Mouse (Mus musculus) liver, embryonic 16.5 days (tissue): ENCODE results near the gene Grin1. TPM values are rescaled to one million over a fixed set of nuclear protein-coding genes. Genes with fewer than 3 reads are reported as not detected.

Experiments used
- ATAC-seq: fragments of 200-750 bp; cut with Nextera tagmentation; 2 replicates; pipeline ENCODE4 v1.8.0; 2017; ENCODE audit warnings: low read depth, mild to moderate bottlenecking, moderate number of reproducible peaks, moderate library complexity
- H3K27ac ChIP-seq: fragments of 300-500 bp; sonication (generic); 2 replicates; pipeline ENCODE4 v1.5.1; 2014; ENCODE audit warnings: mild to moderate bottlenecking, low read length
- H3K27me3 ChIP-seq: fragments of 300-500 bp; sonication (generic); 2 replicates; pipeline ENCODE4 v1.6.1; 2014; ENCODE audit warnings: low read depth, low read length, mixed read lengths; ENCODE audit not compliant: control insufficient read depth, insufficient read depth
- H3K36me3 ChIP-seq: fragments of 300-500 bp; sonication (generic); 2 replicates; pipeline ENCODE4 v1.6.1; 2014; ENCODE audit warnings: mild to moderate bottlenecking; ENCODE audit not compliant: control insufficient read depth, insufficient read depth
- H3K4me1 ChIP-seq: fragments of 300-500 bp; sonication (generic); 2 replicates; pipeline ENCODE4 v1.6.1; 2014; ENCODE audit warnings: low read depth, low read length, mixed read lengths; ENCODE audit not compliant: control insufficient read depth
- H3K4me2 ChIP-seq: fragments of 300-500 bp; sonication (generic); 2 replicates; pipeline ENCODE4 v1.6.1; 2014; ENCODE audit warnings: low read depth, low read length, mixed read lengths
- H3K4me3 ChIP-seq: fragments of 300-500 bp; sonication (generic); 2 replicates; pipeline ENCODE4 v1.5.1; 2014; ENCODE audit warnings: low read depth, mild to moderate bottlenecking, low read length
- H3K9ac ChIP-seq: fragments of 300-500 bp; sonication (generic); 2 replicates; pipeline ENCODE4 v1.6.1; 2014; ENCODE audit warnings: low read depth, low read length
- H3K9me3 ChIP-seq: fragments of 300-500 bp; sonication (generic); replicated peaks from 2 replicates; pipeline ENCODE4 v1.6.1; 2016; ENCODE audit warnings: low read length; ENCODE audit not compliant: control insufficient read depth
- WGBS: fragments of 180-500 bp; shearing (Covaris S2); extraction: QIAGEN DNeasy Blood & Tissue Kit; methylation state at CpG from one replicate; pipeline ENCODE4 v1.1.7; 2014; ENCODE audit not compliant: insufficient replicate concordance; 5-methylcytosine and 5-hydroxymethylcytosine counted together
- polyA plus RNA-seq: library from polyadenylated mRNA; unstranded; fragments of >200 nt; fragmentation: Nextera tagmentation; extraction: Ambion mirVana; gene quantifications from 2 replicates; pipeline ENCODE4 v1.2.1, GENCODE M21; 2015

Gene Grin1
- polyA plus RNA-seq, 1 experiment from 2014 or later = 0.02 TPM

GRCm38 (mm10) chr2:25328440-25328839, 9.5 kb upstream of the Grin1 start:
- H3K27me3 ChIP-seq = no peaks in the 10 kb centered on the region
- no peak for ATAC-seq
- WGBS = 29% methylated on average over 7 of the region's 7 CpGs
- no peaks in the 10 kb centered on the region for H3K36me3 ChIP-seq
- no peak overlapping the region for H3K27ac ChIP-seq
- no peak overlapping the region for H3K4me3 ChIP-seq
- no peak overlapping the region for H3K4me2 ChIP-seq
- H3K9ac ChIP-seq = no peak overlapping the region
- no peaks in the 10 kb centered on the region for H3K9me3 ChIP-seq
- peaks cover 12% of the 10 kb centered on the region for H3K4me1 ChIP-seq

DNA sequence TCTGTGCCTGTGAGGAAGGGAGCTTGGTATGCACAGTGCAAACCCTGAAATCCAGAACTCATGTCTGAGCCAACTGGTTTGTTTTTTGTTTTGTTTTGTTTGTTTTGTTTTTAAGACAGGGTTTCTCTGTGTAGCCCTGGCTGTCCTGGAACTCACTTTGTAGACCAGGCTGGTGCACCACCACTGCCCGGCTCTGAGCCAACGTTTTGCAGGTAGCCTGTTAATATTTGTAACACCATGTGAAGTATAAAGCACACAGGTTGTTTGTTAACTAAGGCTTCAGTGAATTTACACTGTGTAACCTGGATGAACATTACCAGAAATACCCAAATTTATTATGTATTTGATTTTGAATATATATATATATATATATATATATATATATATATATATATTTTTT, 7.0 kb upstream of the Grin1 start:
- Histone ChIP-seq H3K27me3 (no peaks in the 10 kb centered on the region), H3K9me3 (no peaks in the 10 kb centered on the region), H3K4me1 (peaks cover under 1% of the 10 kb centered on the region; the same call in 1 of the 2 replicates), H3K4me2 (no peak overlapping the region), H3K36me3 (no peaks in the 10 kb centered on the region), H3K9ac (no peak overlapping the region), H3K27ac (no peak overlapping the region), H3K4me3 (no peak overlapping the region)
- WGBS = 61% methylated on average over 2 of the region's 2 CpGs
- no peak for ATAC-seq

DNA sequence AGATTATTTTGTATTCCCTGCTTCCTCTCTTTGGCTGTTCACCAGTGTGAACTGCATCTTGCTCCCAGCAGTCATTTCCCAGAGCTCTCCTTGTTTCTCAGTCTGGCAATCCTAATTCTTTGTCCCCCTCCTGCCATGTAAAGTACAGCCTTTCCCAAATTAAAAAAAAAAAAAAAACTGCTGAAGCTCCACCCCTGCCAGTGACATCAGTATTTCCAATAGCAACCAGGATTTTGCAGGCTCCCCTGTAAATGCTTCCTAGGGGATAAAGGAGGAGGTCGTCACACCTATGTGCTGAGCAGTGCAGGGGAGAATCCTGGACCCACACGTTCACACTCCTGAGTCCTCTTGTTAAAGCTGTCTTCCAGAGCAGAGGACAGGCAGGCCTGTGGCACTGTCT, 1.1 kb upstream of the Grin1 start:
- Histone ChIP-seq H3K4me1 (no peaks in the 10 kb centered on the region), H3K36me3 (no peaks in the 10 kb centered on the region), H3K27me3 (peaks cover 30% of the 10 kb centered on the region), H3K9ac (no peak overlapping the region), H3K9me3 (no peaks in the 10 kb centered on the region), H3K4me3 (no peak overlapping the region), H3K4me2 (no peak overlapping the region), H3K27ac (no peak overlapping the region)
- 16% methylated on average over 2 of the region's 2 CpGs for WGBS
- ATAC-seq = no peak

DNA sequence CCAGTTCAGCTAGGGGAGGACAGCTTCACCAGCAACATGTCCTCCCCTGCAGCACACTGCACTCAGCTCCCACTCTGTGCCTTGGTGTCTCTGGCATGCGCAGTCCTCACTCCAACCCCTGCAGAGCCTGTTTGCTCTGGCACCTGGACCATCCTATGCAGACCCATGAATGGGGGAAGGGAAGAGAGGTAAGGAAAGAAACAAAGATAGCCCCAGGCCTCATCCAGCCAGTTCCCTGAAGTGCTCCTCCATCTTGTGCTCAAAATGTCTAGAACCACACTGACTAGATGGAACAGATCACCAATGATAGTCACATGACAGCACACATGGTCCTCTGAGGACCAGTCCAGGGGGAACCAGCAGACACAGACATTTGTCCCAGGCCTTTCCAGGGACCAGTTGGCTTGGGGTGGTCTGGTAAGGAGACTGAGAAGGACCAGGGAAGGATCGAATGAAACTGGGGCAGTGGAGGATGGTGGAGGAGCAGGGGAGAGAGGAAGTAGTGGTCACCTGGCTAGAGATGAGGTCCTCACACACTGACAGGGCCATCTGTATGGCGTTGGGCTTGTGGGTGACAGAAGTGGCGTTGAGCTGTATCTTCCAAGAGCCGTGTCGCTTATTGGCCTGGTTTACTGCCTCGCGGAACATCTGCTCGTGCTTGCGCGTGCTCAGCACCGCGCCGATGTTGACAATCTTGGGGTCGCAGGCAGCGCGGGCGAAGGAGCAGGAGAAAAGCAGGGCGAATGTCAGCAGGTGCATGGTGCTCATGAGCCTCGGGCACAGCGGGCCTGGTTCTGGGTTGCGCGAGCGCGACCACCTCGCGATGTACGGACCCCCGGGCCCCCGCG, 644 bp downstream of the Grin1 start:
- no peak overlapping the region for H3K4me3 ChIP-seq
- ATAC-seq = no peak
- peaks cover 32% of the 10 kb centered on the region for H3K27me3 ChIP-seq
- H3K4me2 ChIP-seq = peak overlapping the region; percentile 23; the same call in 1 of the 2 replicates
- H3K9me3 ChIP-seq = no peaks in the 10 kb centered on the region
- no peaks in the 10 kb centered on the region for H3K4me1 ChIP-seq
- no peak overlapping the region for H3K9ac ChIP-seq
- 6% methylated on average over 31 of the region's 31 CpGs for WGBS
- H3K27ac ChIP-seq = no peak overlapping the region
- H3K36me3 ChIP-seq = no peaks in the 10 kb centered on the region

DNA sequence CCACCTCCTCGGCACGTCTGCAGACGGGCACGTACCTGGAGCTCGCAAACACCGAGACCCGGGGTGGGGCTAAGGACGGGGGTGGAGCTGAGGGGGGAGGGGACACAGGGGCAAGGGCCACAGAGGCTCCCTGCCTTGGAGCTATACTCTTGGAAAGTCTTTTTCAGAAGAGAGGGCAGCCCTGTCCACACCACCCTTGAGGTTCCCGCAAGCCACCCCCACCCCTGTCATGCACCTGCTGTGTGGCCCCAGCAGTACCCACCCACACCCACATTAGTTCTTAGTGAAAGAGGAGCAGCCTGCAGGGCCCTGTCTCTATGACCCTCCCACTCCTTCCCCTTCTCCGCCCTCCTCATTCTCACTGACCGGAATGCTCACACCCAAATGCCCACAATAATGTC, 7.5 kb downstream of the Grin1 start:
- peaks cover 53% of the 10 kb centered on the region for H3K27me3 ChIP-seq
- no peak overlapping the region for H3K4me2 ChIP-seq
- no peak overlapping the region for H3K4me3 ChIP-seq
- 6% methylated on average over 11 of the region's 11 CpGs for WGBS
- no peaks in the 10 kb centered on the region for H3K36me3 ChIP-seq
- no peak overlapping the region for H3K27ac ChIP-seq
- H3K9me3 ChIP-seq = no peaks in the 10 kb centered on the region
- H3K9ac ChIP-seq = no peak overlapping the region
- ATAC-seq = no peak
- H3K4me1 ChIP-seq = no peaks in the 10 kb centered on the region

DNA sequence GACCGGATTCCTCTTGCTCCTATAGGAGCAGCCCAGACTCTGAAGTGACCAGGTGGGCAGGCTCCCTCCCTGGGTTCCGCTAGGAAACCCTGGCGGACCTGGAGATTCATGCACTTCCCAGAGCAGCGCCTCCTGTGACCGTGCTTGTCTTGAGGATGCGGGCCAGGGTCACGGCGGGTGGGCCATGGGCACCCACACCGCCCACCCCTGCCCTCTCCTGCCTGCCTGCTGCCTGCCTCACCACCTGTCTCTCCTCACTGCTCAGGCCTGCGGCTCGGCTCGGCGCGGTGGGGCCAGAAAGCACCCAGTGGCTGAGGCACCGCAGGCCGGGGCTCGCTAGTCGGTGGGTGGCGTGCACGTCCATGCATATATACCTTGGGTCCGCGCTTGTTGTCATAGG, 8.0 kb downstream of the Grin1 start:
- Histone ChIP-seq H3K4me3 (no peak overlapping the region), H3K27ac (no peak overlapping the region), H3K9ac (no peak overlapping the region), H3K27me3 (peaks cover 58% of the 10 kb centered on the region), H3K36me3 (no peaks in the 10 kb centered on the region), H3K9me3 (no peaks in the 10 kb centered on the region), H3K4me1 (no peaks in the 10 kb centered on the region), H3K4me2 (no peak overlapping the region)
- WGBS = 2% methylated on average over 22 of the region's 22 CpGs
- no peak for ATAC-seq

DNA sequence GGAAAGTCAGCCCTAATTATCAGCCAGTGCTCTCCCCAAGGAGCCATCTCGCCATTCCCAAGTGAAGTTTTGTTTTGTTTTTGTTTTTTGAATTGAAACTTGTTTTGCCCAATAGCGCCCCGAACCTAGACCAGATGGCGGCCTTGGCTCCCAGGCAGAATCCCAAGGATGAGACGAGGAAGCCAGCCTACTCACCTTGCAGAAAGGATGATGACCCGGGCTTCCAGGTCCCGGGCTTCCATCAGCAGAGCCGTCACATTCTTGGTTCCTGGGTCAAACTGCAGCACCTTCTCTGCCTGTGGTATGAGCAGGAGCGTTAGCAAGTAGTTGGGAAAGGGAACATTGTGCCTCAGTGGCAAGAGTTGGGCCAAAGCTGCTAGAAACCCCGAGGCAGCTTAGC, 8.8 kb downstream of the Grin1 start:
- no peaks in the 10 kb centered on the region for H3K9me3 ChIP-seq
- H3K4me2 ChIP-seq = no peak overlapping the region
- no peaks in the 10 kb centered on the region for H3K36me3 ChIP-seq
- H3K4me3 ChIP-seq = no peak overlapping the region
- no peak overlapping the region for H3K27ac ChIP-seq
- peaks cover 66% of the 10 kb centered on the region for H3K27me3 ChIP-seq
- no peaks in the 10 kb centered on the region for H3K4me1 ChIP-seq
- no peak overlapping the region for H3K9ac ChIP-seq
- no peak for ATAC-seq
- 43% methylated on average over 10 of the region's 10 CpGs for WGBS

GRCm38 (mm10) chr2:25305587-25306359, 13.2 kb downstream of the Grin1 start:
- H3K36me3 ChIP-seq = no peaks in the 10 kb centered on the region
- peak overlapping the region; percentile 57; the same call in 1 of the 2 replicates for H3K4me2 ChIP-seq

More at GRCm38 (mm10) chr2:25305587-25306359, 13.2 kb downstream of the Grin1 start:
- Histone ChIP-seq H3K9me3 (no peaks in the 10 kb centered on the region), H3K4me3 (no peak overlapping the region), H3K9ac (no peak overlapping the region), H3K4me1 (no peaks in the 10 kb centered on the region), H3K27ac (no peak overlapping the region), H3K27me3 (peaks cover 55% of the 10 kb centered on the region)
- 41% methylated on average over 14 of the region's 14 CpGs for WGBS
- no peak for ATAC-seq
